Mouse (Mus musculus) thymus, postnatal 0 days (tissue): ENCODE results near the gene Polr3g. TPM values are rescaled to one million over a fixed set of nuclear protein-coding genes. Genes with fewer than 3 reads are reported as not detected.
"Not testable (repeated sequence)": the region's sequence is repeated elsewhere in the genome, so short reads cannot be mapped to it uniquely, and the experiment has no call there.

ENCODE experiments used
- DNase-seq: peaks from one replicate; pipeline ENCODE4 v3.0.0-alpha.2; 2015; ENCODE audit warnings: low spot score
- polyA plus RNA-seq: library from polyadenylated mRNA; unstranded; fragments of >200 nt; fragmentation: Nextera tagmentation; extraction: Ambion mirVana; gene quantifications from 2 replicates; pipeline ENCODE4 v1.2.1, GENCODE M21; 2015

The Polr3g gene
- 12.8 and 13.6 TPM in 2 replicates for polyA plus RNA-seq

GRCm38 (mm10) chr13:81710775-81711545, at the start of gene Polr3g, which contains the start of gene Mblac2:
Gene Polr3g (minus strand): TSS chr13:81711013.
Gene Mblac2 (plus strand): TSS chr13:81711341.
- peak; percentile 97 for DNase-seq

GRCm38 (mm10) chr13:81760379-81760778, 49.6 kb upstream of the Polr3g start:
- peak; percentile 58 for DNase-seq

GRCm38 (mm10) chr13:81757058-81757660, 46.3 kb upstream of the Polr3g start:
- no peak for DNase-seq

- DNase-seq, result no peak
Measured at GRCm38 (mm10) chr13:81755324-81755723, 44.5 kb upstream of the Polr3g start.

GRCm38 (mm10) chr13:81754878-81755277, 44.1 kb upstream of the Polr3g start:
- DNase-seq, result no peak

- DNase-seq, result no peak
Measured at GRCm38 (mm10) chr13:81744092-81744396, 33.2 kb upstream of the Polr3g start.

- no peak for DNase-seq
Measured at GRCm38 (mm10) chr13:81743391-81744091, 32.7 kb upstream of the Polr3g start.

GRCm38 (mm10) chr13:81740898-81741297, 30.1 kb upstream of the Polr3g start:
- DNase-seq, result no peak

GRCm38 (mm10) chr13:81736606-81737005, 25.8 kb upstream of the Polr3g start:
- DNase-seq, result no peak

GRCm38 (mm10) chr13:81730362-81730761, 19.5 kb upstream of the Polr3g start:
- DNase-seq, result no peak

GRCm38 (mm10) chr13:81729102-81729501, 18.3 kb upstream of the Polr3g start:
- no peak for DNase-seq

GRCm38 (mm10) chr13:81728141-81728540, 17.3 kb upstream of the Polr3g start:
- not testable (repeated sequence) for DNase-seq

GRCm38 (mm10) chr13:81713896-81714295, 3.1 kb upstream of the Polr3g start:
- DNase-seq, result no peak

GRCm38 (mm10) chr13:81711546-81712371, 946 bp upstream of the Polr3g start:
- DNase-seq, result no peak

- DNase-seq, result no peak
Measured at GRCm38 (mm10) chr13:81710266-81710665, 547 bp downstream of the Polr3g start.

GRCm38 (mm10) chr13:81709805-81710204, 1.0 kb downstream of the Polr3g start:
- DNase-seq, result no peak

- no peak for DNase-seq
Measured at GRCm38 (mm10) chr13:81706311-81706710, 4.5 kb downstream of the Polr3g start.

GRCm38 (mm10) chr13:81703621-81704020, 7.2 kb downstream of the Polr3g start:
- no peak for DNase-seq

GRCm38 (mm10) chr13:81703148-81703547, 7.7 kb downstream of the Polr3g start:
- no peak for DNase-seq

GRCm38 (mm10) chr13:81694446-81694845, 16.4 kb downstream of the Polr3g start:
- no peak for DNase-seq

- DNase-seq, result peak; percentile 52
Measured at GRCm38 (mm10) chr13:81691606-81692005, 19.2 kb downstream of the Polr3g start.
